Mouse (Mus musculus): ENCODE data around the gene Rora. TPM values are rescaled to one million over a fixed set of nuclear protein-coding genes. Genes with fewer than 3 reads are reported as not detected.

Rora gene
- polyA plus RNA-seq, 1 experiment from 2014 or later = 6.6 TPM

DNA sequence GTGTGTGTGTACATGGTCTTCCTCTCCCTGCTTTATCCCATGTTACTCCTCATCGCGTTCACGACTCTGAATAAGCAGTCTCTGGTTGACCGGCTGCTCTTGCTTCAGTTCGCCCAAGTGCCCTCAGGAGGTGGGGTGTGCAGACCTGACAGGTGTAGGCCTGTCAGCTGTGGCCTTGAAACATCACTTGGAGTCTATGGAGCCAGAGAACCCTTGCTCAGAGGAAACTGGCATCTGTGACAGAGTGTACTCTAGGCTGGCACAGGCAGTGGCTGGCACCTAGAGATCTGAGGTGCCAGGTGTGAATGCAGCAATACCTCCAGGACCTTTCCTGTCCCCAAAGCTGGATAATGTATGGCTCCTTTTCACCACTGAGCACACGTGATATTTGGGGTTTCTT, 331.5 kb downstream of the Rora start:
- Histone ChIP-seq H3K27me3 (replicated peaks; ENCODE audit: low read depth, poor library complexity, severe bottlenecking) (peaks cover 47% of the 10 kb centered on the region), H3K9me3 (no peaks in the 10 kb centered on the region), H3K27ac (replicated peaks) (no peak overlapping the region), H3K4me1 (peaks cover 50% of the 10 kb centered on the region), H3K4me3 (no peak overlapping the region), H3K36me3 (replicated peaks) (no peaks in the 10 kb centered on the region)
- 82% methylated on average over 6 of the region's 6 CpGs for WGBS
- no peak for DNase-seq (ENCODE audit: low spot score)

- Histone ChIP-seq H3K27me3 (replicated peaks; ENCODE audit: low read depth, poor library complexity, severe bottlenecking) (peaks cover 40% of the 10 kb centered on the region), H3K4me3 (no peak overlapping the region), H3K4me1 (peaks cover 50% of the 10 kb centered on the region), H3K36me3 (replicated peaks) (no peaks in the 10 kb centered on the region), H3K27ac (replicated peaks) (no peak overlapping the region), H3K9me3 (no peaks in the 10 kb centered on the region)
- WGBS = 49% methylated on average over 3 of the region's 3 CpGs
- no peak for DNase-seq (ENCODE audit: low spot score)
Measured at GRCm38 (mm10) chr9:68985796-68986195, 332.2 kb downstream of the Rora start.

DNA sequence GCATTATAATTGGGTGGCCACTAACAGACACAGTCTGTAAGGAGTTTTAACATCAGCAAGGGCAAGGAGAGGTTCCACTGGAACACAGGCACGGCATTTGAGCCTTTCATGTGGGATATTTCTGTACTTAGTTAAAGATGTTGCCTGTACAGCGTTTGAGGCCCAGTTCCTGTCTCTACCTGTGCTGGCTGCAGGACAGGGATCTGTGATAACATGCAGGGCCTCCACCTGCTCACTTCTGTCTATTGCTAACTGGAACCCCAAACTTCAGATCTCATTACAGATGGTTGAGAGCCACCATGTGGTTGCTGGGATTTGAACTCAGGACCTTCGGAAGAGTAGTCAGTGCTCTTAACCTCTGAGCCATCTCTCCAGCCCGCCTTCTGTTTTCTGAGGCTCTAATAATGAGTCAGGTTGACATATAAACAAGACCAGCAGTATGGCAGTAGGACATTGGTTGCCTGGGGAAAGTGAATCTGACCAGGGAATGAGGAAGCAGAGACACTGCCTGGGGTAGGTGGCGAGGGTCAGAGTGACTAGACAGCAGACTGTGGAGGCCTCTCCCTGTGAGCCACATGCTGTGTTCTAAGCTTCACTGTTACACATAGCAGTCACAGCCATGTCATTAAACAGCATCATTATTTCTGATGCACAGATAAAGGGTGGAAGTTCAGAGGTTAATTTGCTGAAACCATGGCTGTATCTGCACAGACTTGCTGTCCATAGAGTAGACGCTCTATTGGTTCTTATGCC, 333.9 kb downstream of the Rora start:
- Histone ChIP-seq H3K27me3 (replicated peaks; ENCODE audit: low read depth, poor library complexity, severe bottlenecking) (peaks cover 35% of the 10 kb centered on the region), H3K9me3 (no peaks in the 10 kb centered on the region), H3K4me3 (no peak overlapping the region), H3K36me3 (replicated peaks) (no peaks in the 10 kb centered on the region), H3K27ac (replicated peaks) (no peak overlapping the region), H3K4me1 (peaks cover 50% of the 10 kb centered on the region)
- 81% methylated on average over 6 of the region's 6 CpGs for WGBS
- no peak for DNase-seq (ENCODE audit: low spot score)

DNA sequence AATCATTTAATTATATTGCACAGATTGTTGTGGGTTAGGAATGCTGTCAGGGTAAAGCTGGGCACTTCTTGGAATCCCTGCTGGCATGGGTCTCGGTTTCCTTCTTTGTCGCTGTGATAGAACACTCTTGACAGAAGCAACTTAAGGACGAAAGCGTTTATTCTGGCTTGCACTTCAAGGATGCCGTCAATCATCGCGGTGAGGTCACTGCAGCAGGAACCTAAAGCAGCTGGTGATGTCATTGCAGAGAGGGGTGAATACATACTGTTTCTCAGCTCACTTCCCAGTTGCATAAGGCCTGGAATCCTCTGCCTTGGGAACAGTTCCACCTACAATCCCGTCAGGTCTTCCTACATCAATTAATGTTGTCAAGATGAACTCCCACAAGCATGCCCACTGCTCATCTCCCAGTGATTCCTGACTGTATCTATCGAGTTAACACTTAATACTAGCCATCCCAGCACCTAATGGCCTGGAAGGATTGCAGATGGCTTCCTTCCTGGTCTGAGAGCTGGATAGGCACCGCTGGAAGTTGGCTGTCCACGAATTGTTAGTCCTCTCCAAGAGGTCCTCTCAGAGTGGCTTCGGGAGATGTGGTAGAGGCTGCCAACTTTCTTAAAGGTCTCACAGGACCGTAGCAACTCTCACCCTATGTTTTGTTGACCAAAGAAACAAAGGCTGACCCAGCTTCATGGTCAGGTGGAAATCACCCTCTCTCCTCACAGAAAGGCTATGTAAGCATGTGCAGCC, 334.8 kb downstream of the Rora start:
- Histone ChIP-seq H3K27me3 (replicated peaks; ENCODE audit: low read depth, poor library complexity, severe bottlenecking) (peaks cover 33% of the 10 kb centered on the region), H3K27ac (replicated peaks) (no peak overlapping the region), H3K4me3 (no peak overlapping the region), H3K9me3 (no peaks in the 10 kb centered on the region), H3K4me1 (peaks cover 47% of the 10 kb centered on the region), H3K36me3 (replicated peaks) (no peaks in the 10 kb centered on the region)
- no peak for DNase-seq (ENCODE audit: low spot score)
- 81% methylated on average over 13 of the region's 13 CpGs for WGBS

GRCm38 (mm10) chr9:68989885-68990449, 336.4 kb downstream of the Rora start:
- H3K36me3 ChIP-seq (replicated peaks) = no peaks in the 10 kb centered on the region
- no peak overlapping the region for H3K4me3 ChIP-seq
- peaks cover 17% of the 10 kb centered on the region for H3K27me3 ChIP-seq (replicated peaks; ENCODE audit: low read depth, poor library complexity, severe bottlenecking)
- no peak for DNase-seq (ENCODE audit: low spot score)
- peaks cover 34% of the 10 kb centered on the region for H3K4me1 ChIP-seq
- no peaks in the 10 kb centered on the region for H3K9me3 ChIP-seq
- WGBS = 73% methylated on average over 7 of the region's 7 CpGs
- H3K27ac ChIP-seq (replicated peaks) = no peak overlapping the region

GRCm38 (mm10) chr9:68993881-68994280, 340.3 kb downstream of the Rora start:
- no peak overlapping the region for H3K27ac ChIP-seq (replicated peaks)
- H3K9me3 ChIP-seq = peaks cover 3% of the 10 kb centered on the region; the same call in 1 of the 2 replicates
- no peaks in the 10 kb centered on the region for H3K36me3 ChIP-seq (replicated peaks)
- no peak overlapping the region for H3K4me3 ChIP-seq
- H3K4me1 ChIP-seq = 0 out of 2 replicates have a peak, but pooled peaks cover 6% of the 10 kb centered on the region
- H3K27me3 ChIP-seq (replicated peaks; ENCODE audit: low read depth, poor library complexity, severe bottlenecking) = 0 out of 2 replicates have a peak, but pooled peaks cover 5% of the 10 kb centered on the region
- 71% methylated on average over 2 of the region's 2 CpGs for WGBS
- no peak for DNase-seq (ENCODE audit: low spot score)

DNA sequence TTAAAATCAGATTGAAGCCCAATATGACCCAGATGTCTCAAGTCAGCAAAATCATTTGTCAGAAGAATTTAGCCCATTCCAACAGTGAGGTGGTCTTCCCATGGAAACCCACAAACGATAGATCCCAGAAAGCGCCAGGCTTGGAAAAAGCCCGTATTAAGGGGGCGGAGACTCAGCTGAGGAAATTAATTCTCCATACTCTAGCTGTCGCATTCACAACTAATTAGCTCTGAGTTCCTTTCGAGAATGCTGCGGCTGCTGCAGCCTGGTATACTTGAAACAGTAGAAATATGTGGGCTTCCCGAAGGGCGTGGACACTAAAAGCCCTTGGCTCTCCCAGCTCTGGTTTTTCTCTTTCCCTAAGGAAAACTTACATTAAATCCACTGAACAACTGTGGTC, 345.4 kb downstream of the Rora start:
- no peak for DNase-seq (ENCODE audit: low spot score)
- 76% methylated on average over 9 of the region's 9 CpGs for WGBS
- Histone ChIP-seq H3K4me1 (0 out of 2 replicates have a peak, but pooled peaks cover 12% of the 10 kb centered on the region), H3K27me3 (replicated peaks; ENCODE audit: low read depth, poor library complexity, severe bottlenecking) (no peaks in the 10 kb centered on the region), H3K4me3 (no peak overlapping the region), H3K36me3 (replicated peaks) (no peaks in the 10 kb centered on the region), H3K27ac (replicated peaks) (no peak overlapping the region), H3K9me3 (peaks cover 3% of the 10 kb centered on the region; the same call in 1 of the 2 replicates)

DNA sequence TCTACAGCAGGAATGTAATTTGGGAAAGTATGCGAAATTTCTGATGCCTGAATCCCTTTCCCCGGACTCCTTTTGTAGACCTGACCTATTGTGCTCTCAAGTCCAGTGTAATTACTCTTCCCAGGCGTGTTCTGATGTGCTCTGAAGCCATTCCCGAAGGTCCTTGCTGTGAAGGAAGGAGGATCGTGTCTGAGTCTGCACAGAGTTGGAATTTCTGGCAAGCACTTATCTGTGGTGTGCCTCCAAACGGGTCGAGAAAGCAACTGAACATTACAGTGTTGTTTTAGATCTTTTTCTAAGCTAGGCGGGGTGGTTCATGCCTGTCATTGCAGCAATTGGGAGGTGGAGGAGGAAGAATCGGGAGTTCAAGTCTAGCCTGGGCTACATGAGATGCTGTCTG, 350.9 kb downstream of the Rora start:
- Histone ChIP-seq H3K36me3 (replicated peaks) (no peaks in the 10 kb centered on the region), H3K27me3 (replicated peaks; ENCODE audit: low read depth, poor library complexity, severe bottlenecking) (no peaks in the 10 kb centered on the region), H3K27ac (replicated peaks) (no peak overlapping the region), H3K9me3 (no peaks in the 10 kb centered on the region), H3K4me1 (no peaks in the 10 kb centered on the region), H3K4me3 (no peak overlapping the region)
- 81% methylated on average over 9 of the region's 9 CpGs for WGBS
- DNase-seq (ENCODE audit: low spot score) = no peak

- DNase-seq (ENCODE audit: low spot score) = no peak
- Histone ChIP-seq H3K9me3 (no peaks in the 10 kb centered on the region), H3K4me3 (no peak overlapping the region), H3K27me3 (replicated peaks; ENCODE audit: low read depth, poor library complexity, severe bottlenecking) (no peaks in the 10 kb centered on the region), H3K4me1 (no peaks in the 10 kb centered on the region), H3K27ac (replicated peaks) (no peak overlapping the region), H3K36me3 (replicated peaks) (no peaks in the 10 kb centered on the region)
- WGBS = 66% methylated on average over 3 of the region's 3 CpGs
Measured at GRCm38 (mm10) chr9:69006666-69007065, 353.1 kb downstream of the Rora start.

GRCm38 (mm10) chr9:69008706-69009105, 355.1 kb downstream of the Rora start:
- H3K27me3 ChIP-seq (replicated peaks; ENCODE audit: low read depth, poor library complexity, severe bottlenecking) = no peaks in the 10 kb centered on the region
- H3K36me3 ChIP-seq (replicated peaks) = no peaks in the 10 kb centered on the region
- H3K9me3 ChIP-seq = no peaks in the 10 kb centered on the region
- no peak for DNase-seq (ENCODE audit: low spot score)
- no peak overlapping the region for H3K4me3 ChIP-seq
- 67% methylated on average over 2 of the region's 2 CpGs for WGBS
- no peaks in the 10 kb centered on the region for H3K4me1 ChIP-seq
- no peak overlapping the region for H3K27ac ChIP-seq (replicated peaks)

DNA sequence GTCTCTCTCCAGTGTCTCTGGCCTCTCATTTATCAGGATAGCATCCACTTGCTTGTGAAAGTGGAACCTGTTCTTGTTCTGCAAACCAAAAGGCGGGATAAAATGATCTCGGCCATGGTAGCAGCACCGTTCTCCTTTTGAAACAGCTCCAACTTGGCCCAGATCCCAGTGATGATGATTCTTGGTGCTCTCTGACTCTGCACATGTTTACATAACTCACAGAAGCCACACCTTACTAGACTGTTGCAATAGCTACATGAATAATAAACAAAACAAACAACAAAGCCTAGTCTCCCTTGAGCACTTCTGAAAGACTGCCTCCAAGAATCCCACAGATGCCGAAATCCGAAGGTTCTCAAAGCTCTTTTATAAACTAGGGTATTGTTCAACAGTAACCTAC, 357.3 kb downstream of the Rora start:
- Histone ChIP-seq H3K4me1 (no peaks in the 10 kb centered on the region), H3K9me3 (no peaks in the 10 kb centered on the region), H3K36me3 (replicated peaks) (no peaks in the 10 kb centered on the region), H3K4me3 (no peak overlapping the region), H3K27ac (replicated peaks) (no peak overlapping the region), H3K27me3 (replicated peaks; ENCODE audit: low read depth, poor library complexity, severe bottlenecking) (no peaks in the 10 kb centered on the region)
- DNase-seq (ENCODE audit: low spot score) = no peak
- WGBS = 91% methylated on average over 5 of the region's 5 CpGs

- Histone ChIP-seq H3K27ac (replicated peaks) (no peak overlapping the region), H3K4me1 (no peaks in the 10 kb centered on the region), H3K9me3 (no peaks in the 10 kb centered on the region), H3K27me3 (replicated peaks; ENCODE audit: low read depth, poor library complexity, severe bottlenecking) (no peaks in the 10 kb centered on the region), H3K4me3 (no peak overlapping the region), H3K36me3 (replicated peaks) (no peaks in the 10 kb centered on the region)
- DNase-seq (ENCODE audit: low spot score) = no peak
- 73% methylated on average over 7 of the region's 7 CpGs for WGBS
Measured at GRCm38 (mm10) chr9:69013186-69013715, 359.7 kb downstream of the Rora start.
